Mouse (Mus musculus): ENCODE measurements around the gene Stau1.

DNA sequence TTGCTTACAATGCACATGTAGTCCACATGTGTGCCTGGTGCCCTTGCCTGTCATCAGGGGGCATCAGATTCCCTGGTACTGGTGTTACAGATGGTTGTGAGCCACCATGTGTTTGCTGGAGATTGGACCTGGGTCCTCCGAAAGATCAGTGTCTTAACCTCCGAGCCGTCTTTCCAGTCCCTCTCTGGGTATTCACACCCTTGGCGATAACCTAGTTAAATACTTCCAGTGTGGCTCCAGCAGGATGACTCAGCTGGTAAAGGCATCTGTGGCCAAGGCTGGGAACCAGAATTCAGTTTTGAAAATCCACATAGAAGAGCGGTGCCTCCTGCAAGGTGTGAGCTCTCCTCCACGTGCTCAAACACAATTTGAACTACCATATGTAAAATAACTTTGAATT, 62.2 kb downstream of the Stau1 start:
- TF ChIP-seq CTCF (IDR thresholded peaks at IDR 0.05; ENCODE audit: low read depth) (no peak), EP300 (IDR thresholded peaks at IDR 0.05; ENCODE audit: low read depth) (no peak)
